10 mouse cellular contexts compared by ENCODE assay signal in the genomic region with DNA sequence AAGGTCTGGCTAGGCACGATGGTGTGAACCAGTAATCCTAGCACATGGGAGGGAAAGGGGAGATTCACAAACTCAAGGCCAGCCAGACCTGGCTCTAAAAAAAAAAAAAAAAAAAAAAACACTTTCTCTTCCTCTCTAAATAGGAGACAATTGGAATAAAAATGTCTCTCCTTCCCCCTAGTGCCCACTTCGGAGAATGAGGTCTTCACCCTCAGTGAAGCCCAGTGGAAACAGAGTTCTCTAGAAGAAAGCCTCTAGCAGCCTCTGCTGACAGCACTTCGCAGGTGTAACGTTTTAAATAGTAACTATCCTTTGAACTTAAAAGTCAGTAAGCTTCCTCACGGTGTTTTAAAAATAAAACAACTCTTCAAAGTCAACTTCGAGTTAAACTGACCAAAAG. TPM values are rescaled to one million over a fixed set of nuclear protein-coding genes. Genes with fewer than 3 reads are reported as not detected.
A peak's percentile ranks its signal among the peaks of the same experiment; 100 is the strongest.
DNase-seq lines count a peak whose midpoint lies in the region; ATAC-seq lines count a peak whose summit lies in the region.
"Had no signal": no experiment of that assay in that cellular context is flagged by ENCODE, and none has a peak within 500 bp of the region (broad histone marks: within the 10 kb centered on the region; RNA-seq: fewer than 3 reads in every experiment).

No protein-coding gene starts in this region.

- 0 out of 2 replicates have a peak, but pooled peaks have one; percentile 27 for ATAC-seq in frontal cortex, adult (ENCODE audit: low TSS enrichment)

- DNase-seq in frontal cortex, postnatal 25 days (ENCODE audit: low spot score in 2 of 2): no peak
- peak; percentile 8 for DNase-seq in kidney, postnatal 14 days
- no peak for DNase-seq in kidney, adult 18-20 months
- DNase-seq in 416B (ENCODE audit: low read depth) (peak; percentile 18), adipocyte (ENCODE audit: low spot score) (peak; percentile 24)
- DNase-seq in B cell, adult 2 months: no peak
- no peak for DNase-seq in left cerebral cortex, adult 18-20 months (ENCODE audit: low spot score in 2 of 2)
- DNase-seq: heart, postnatal 4 days; thymus, adult 18-20 months had no signal

RNA-seq across cellular contexts. Expression of a gene that starts 33.8 kb away (rescaled TPM):
- total RNA-seq in left cerebral cortex, adult 18-20 months (2021): 10 to 100 TPM; 35.7 to 37.6 TPM

RNA-seq across cellular contexts. Expression of a gene that starts 43.9 kb away (rescaled TPM):
- 10 to 100 TPM; 16.9 to 18.4 TPM for total RNA-seq in left cerebral cortex, adult 18-20 months (2021)

Comparison
In these comparisons a context has a peak if more than half of its experiments do, and no peak if none do; other contexts are left out.
1. DNase-seq: peak in kidney, postnatal 14 days (single experiment), 416B (single experiment) and adipocyte (single experiment); none in frontal cortex, postnatal 25 days (0 of 2), kidney, adult 18-20 months (single experiment), B cell, adult 2 months (0 of 2) and left cerebral cortex, adult 18-20 months (0 of 2).